Mouse (Mus musculus) kidney, adult 2 months (tissue): ENCODE measurements around the gene Arhgap1.

ENCODE experiments used
- CTCF ChIP-seq: fragments of 200-500 bp; conservative IDR thresholded peaks from 2 replicates; pipeline ENCODE4 v1.5.1; 2011; ENCODE audit warnings: low read depth, mild to moderate bottlenecking, control low read depth, low read length, moderate library complexity, mixed read lengths; ENCODE audit not compliant: insufficient read depth, insufficient read length
- POLR2A ChIP-seq: fragments of 200-500 bp; IDR thresholded peaks from one replicate; pipeline ENCODE4 v1.6.1; 2011; ENCODE audit warnings: low read depth, low read length, control low read depth

DNA sequence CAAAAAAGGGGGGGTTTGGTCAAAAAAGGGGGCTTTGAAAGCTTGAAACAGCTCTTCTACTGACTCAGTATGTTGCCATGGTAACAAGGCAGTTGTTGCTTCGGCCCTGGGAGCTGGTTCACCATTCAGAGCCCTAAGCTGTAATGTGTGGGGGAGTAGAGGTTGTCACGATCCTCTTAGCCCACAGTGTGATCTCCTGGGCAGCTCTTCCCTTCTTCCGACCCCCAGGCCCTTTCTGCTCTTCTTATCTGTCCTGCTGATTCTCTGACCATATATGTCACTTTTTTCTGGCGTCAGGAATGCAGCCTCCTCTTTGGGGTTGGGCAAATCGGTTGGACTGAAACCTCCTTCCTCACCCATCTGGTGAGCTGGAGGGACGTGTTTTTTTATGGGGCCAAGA, 3.2 kb downstream of the Arhgap1 start:
- TF ChIP-seq CTCF (no peak), POLR2A (no peak)
